Mouse (Mus musculus): Measurements from ENCODE around the gene Mia3. TPM values are rescaled to one million over a fixed set of nuclear protein-coding genes. Genes with fewer than 3 reads are reported as not detected.

Mia3 gene
- total RNA-seq (2023), result 194 TPM

GRCm38 (mm10) chr1:183369427-183370014, at the start of gene Mia3:
Gene Mia3, minus strand, starts transcription at chr1:183369553.

DNA sequence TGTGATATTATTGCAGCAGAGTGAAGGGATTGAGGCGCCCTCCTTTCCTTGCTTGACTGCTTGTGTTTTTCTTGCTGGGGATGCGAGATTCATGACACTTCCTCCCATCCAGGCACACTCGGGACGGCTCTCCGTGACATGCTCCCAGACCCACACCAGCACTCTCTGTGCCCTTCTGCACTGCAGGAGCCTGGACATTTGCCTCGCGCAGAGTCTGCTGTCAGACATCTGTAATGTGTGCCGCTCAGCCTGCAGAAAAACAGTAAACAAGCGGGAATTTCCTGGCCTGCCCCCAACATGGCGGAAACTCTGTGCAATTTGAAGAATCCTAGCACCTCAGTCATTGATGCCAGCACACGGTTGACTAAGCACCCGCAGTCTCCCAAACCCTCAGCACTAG, 48.5 kb upstream of the Mia3 start, which contains the start of gene Hhipl2:
Gene Hhipl2 (plus strand): TSS at position 343 of the 400 bp plus-strand sequence.

DNA sequence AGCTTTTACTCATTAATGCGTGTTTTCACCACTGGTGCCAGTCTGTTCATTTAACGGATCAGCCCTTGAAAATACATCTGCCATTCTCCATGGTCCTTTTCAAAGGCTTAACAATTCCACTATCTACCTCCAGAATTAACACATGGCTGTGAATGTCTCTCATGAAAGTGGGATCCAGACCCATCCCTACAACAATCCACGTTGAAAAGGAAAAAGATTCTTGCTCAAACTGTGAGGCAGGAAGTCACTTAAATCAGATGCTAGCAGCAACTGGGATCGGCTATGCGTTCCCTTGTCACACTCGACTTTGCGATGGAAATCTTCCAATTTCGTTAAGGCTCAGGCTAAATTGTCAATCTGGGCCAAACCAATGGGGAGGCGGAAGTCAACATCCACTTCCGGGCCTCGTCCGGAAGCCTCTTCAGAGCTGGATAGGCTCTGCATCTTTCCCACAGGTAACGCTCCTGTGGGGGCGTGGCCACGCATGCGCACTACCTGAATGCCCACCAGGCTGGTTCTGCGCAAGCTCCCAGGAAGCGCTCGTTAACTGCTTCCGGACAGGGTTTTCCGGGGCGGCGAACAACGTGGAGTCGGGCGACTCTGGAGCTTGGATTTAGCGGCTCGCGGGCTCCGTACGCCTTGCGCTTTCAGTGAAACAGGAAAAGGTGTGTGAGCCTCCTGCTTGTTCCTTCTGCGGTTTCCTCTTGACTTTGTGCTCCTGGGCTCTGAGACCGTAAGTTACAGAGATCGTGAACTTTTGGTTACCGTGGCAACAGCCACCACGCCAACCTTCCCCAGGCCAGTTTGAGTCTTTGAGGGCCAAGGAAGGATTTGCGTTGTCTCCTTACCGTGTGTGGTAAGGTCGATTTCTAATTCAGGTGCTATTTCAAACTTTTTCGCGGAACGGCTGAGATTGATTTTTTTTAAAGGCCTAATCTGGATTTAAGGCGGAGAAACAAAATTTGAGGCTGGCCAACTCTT, 19.4 kb upstream of the Mia3 start, which contains the start of gene Taf1a:
Gene Taf1a (plus strand): TSS at position 556 of the 981 bp plus-strand sequence.

GRCm38 (mm10) chr1:183296877-183297383, 72.4 kb downstream of the Mia3 start, which contains the start of gene Brox:
Gene Brox, minus strand, starts transcription at chr1:183297269.

DNA sequence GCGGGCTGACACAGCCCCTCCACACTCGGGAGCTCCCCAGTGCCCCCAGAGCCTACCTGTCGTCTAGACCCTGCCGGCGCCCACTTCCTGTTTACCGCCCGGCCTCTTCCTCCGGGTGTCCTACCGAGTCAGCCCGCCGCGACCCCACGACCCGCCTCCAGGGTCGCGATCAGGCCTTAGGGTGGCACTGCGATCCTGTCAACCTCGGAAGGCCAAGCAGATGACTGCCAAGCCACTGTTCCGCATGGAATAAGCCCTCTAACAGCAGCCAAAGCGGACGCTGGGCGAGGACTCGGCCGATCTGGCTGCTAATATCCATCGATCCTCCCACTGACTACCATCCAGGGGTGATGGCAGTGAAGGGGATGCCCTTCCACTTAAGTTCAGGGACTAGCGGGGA, 72.9 kb downstream of the Mia3 start, which contains the start of gene Aida:
Gene Aida (plus strand): TSS at position 126 of the 400 bp plus-strand sequence.

Other genes with a start within 250 kb of the Mia3 start
- 21.0 TPM for gene Disp1, start 148.0 kb downstream of the Mia3 start, total RNA-seq (2023)
- 36.1 TPM for gene Aida, start 73.0 kb downstream of the Mia3 start, total RNA-seq (2023)
- gene Brox, start 72.3 kb downstream of the Mia3 start, total RNA-seq (2023), result 78.7 TPM
- gene Taf1a, start 19.4 kb upstream of the Mia3 start, total RNA-seq (2023), result 22.5 TPM
- gene Hhipl2, start 48.7 kb upstream of the Mia3 start, total RNA-seq (2023), result not detected

Data from CD4-positive naive resting alpha-beta T cell, adult 76 days (primary cell).